Mouse (Mus musculus) embryonic facial prominence, embryonic 11.5 days (tissue): Measurements from ENCODE around the gene Mia3. TPM values are rescaled to one million over a fixed set of nuclear protein-coding genes. Genes with fewer than 3 reads are reported as not detected.
"Not testable (repeated sequence)": the region's sequence is repeated elsewhere in the genome, so short reads cannot be mapped to it uniquely, and the experiment has no call there.

Experiments
- ATAC-seq: fragments of 200-750 bp; cut with Nextera tagmentation; replicated peaks from 2 replicates; pipeline ENCODE4 v1.8.0; 2017; ENCODE audit warnings: low read depth; ENCODE audit not compliant: insufficient number of reproducible peaks, low FRiP score, low TSS enrichment
- DNase-seq: peaks from one replicate; pipeline ENCODE4 v3.0.0-alpha.2; 2015; ENCODE audit warnings: low spot score
- H3K27ac ChIP-seq: fragments of 300-500 bp; sonication (generic); replicated peaks from 2 replicates; pipeline ENCODE4 v1.5.1; 2014; ENCODE audit warnings: mild to moderate bottlenecking, low read depth, low read length, control low read depth
- H3K27me3 ChIP-seq: fragments of 300-500 bp; sonication (generic); 2 replicates; pipeline ENCODE4 v1.6.1; 2014; ENCODE audit warnings: mild to moderate bottlenecking, low read length, moderate library complexity, mixed read lengths; ENCODE audit not compliant: control insufficient read depth, insufficient read depth
- H3K36me3 ChIP-seq: fragments of 300-500 bp; sonication (generic); replicated peaks from 2 replicates; pipeline ENCODE4 v1.6.1; 2014; ENCODE audit warnings: low read depth, mild to moderate bottlenecking, low read length, moderate library complexity, mixed read lengths; ENCODE audit not compliant: control insufficient read depth, insufficient read depth
- H3K4me1 ChIP-seq: fragments of 300-500 bp; sonication (generic); 2 replicates; pipeline ENCODE4 v1.6.1; 2014; ENCODE audit warnings: low read length, mixed read lengths; ENCODE audit not compliant: control insufficient read depth, insufficient read depth
- H3K4me2 ChIP-seq: fragments of 300-500 bp; sonication (generic); 2 replicates; pipeline ENCODE4 v1.6.1; 2014; ENCODE audit warnings: low read depth, mild to moderate bottlenecking, control low read depth, low read length, moderate library complexity
- H3K4me3 ChIP-seq: fragments of 300-500 bp; sonication (generic); 2 replicates; pipeline ENCODE4 v1.5.1; 2014; ENCODE audit warnings: low read depth, low read length, control low read depth
- H3K9ac ChIP-seq: fragments of 300-500 bp; sonication (generic); replicated peaks from 2 replicates; pipeline ENCODE4 v1.6.1; 2014; ENCODE audit warnings: mild to moderate bottlenecking, control low read depth, low read length
- H3K9me3 ChIP-seq: fragments of 300-500 bp; sonication (generic); replicated peaks from 2 replicates; pipeline ENCODE4 v1.6.1; 2016; ENCODE audit warnings: mild to moderate bottlenecking, low read length, inconsistent platforms, mixed read lengths; ENCODE audit not compliant: control insufficient read depth
- WGBS: fragments of 180-500 bp; shearing (Covaris S2); extraction: QIAGEN DNeasy Blood & Tissue Kit; methylation state at CpG from one replicate; pipeline ENCODE4 v1.1.7; 2014; 5-methylcytosine and 5-hydroxymethylcytosine counted together
- polyA plus RNA-seq: library from polyadenylated mRNA; unstranded; fragments of >200 nt; fragmentation: Nextera tagmentation; extraction: Ambion mirVana; gene quantifications from 2 replicates; pipeline ENCODE4 v1.2.1, GENCODE M21; 2014

Mia3 gene
- polyA plus RNA-seq, 1 experiment from 2014 or later: 89.6 TPM

GRCm38 (mm10) chr1:183327171-183327570, 42.2 kb downstream of the Mia3 start:
- no peaks in the 10 kb centered on the region for H3K27me3 ChIP-seq
- H3K4me3 ChIP-seq: no peak overlapping the region
- peaks cover 23% of the 10 kb centered on the region for H3K36me3 ChIP-seq
- no peak overlapping the region for H3K4me2 ChIP-seq
- no peak for ATAC-seq
- no peaks in the 10 kb centered on the region for H3K4me1 ChIP-seq
- DNase-seq: no peak
- WGBS: 91% methylated on average over 8 of the region's 8 CpGs
- H3K27ac ChIP-seq: no peak overlapping the region
- H3K9ac ChIP-seq: no peak overlapping the region
- H3K9me3 ChIP-seq: no peaks in the 10 kb centered on the region

GRCm38 (mm10) chr1:183324433-183324832, 44.9 kb downstream of the Mia3 start:
- no peaks in the 10 kb centered on the region for H3K9me3 ChIP-seq
- H3K9ac ChIP-seq: no peak overlapping the region
- no peak overlapping the region for H3K4me2 ChIP-seq
- no peak overlapping the region for H3K4me3 ChIP-seq
- no peak overlapping the region for H3K27ac ChIP-seq
- peaks cover 12% of the 10 kb centered on the region for H3K36me3 ChIP-seq
- ATAC-seq (no peak), DNase-seq (no peak)
- 93% methylated on average over 6 of the region's 6 CpGs for WGBS
- no peaks in the 10 kb centered on the region for H3K4me1 ChIP-seq
- H3K27me3 ChIP-seq: no peaks in the 10 kb centered on the region

- H3K27me3 ChIP-seq: no peaks in the 10 kb centered on the region
- no peak for ATAC-seq
These were observed 45.4 kb downstream of the Mia3 start for GRCm38 (mm10) chr1:183323923-183324322.

GRCm38 (mm10) chr1:183322496-183322895, 46.9 kb downstream of the Mia3 start:
- H3K36me3 ChIP-seq: peaks cover 12% of the 10 kb centered on the region
- not testable (repeated sequence) for DNase-seq
- WGBS: 82% methylated on average over 5 of the region's 5 CpGs

More at GRCm38 (mm10) chr1:183323923-183324322, 45.4 kb downstream of the Mia3 start:
- H3K9ac ChIP-seq: no peak overlapping the region
- DNase-seq: no peak
- H3K4me1 ChIP-seq: no peaks in the 10 kb centered on the region
- WGBS: 96% methylated on average over 2 of the region's 2 CpGs
- H3K4me2 ChIP-seq: no peak overlapping the region
- H3K36me3 ChIP-seq: peaks cover 12% of the 10 kb centered on the region
- H3K9me3 ChIP-seq: no peaks in the 10 kb centered on the region
- no peak overlapping the region for H3K4me3 ChIP-seq
- H3K27ac ChIP-seq: no peak overlapping the region

GRCm38 (mm10) chr1:183320708-183321107, 48.6 kb downstream of the Mia3 start:
- Histone ChIP-seq H3K4me3 (no peak overlapping the region), H3K9me3 (no peaks in the 10 kb centered on the region), H3K4me1 (no peaks in the 10 kb centered on the region), H3K4me2 (no peak overlapping the region), H3K9ac (no peak overlapping the region), H3K36me3 (peaks cover 10% of the 10 kb centered on the region), H3K27me3 (no peaks in the 10 kb centered on the region), H3K27ac (no peak overlapping the region)
- ATAC-seq (no peak), DNase-seq (no peak)
- whole genome bisulfite sequencing: 83% methylated on average over 3 of the region's 3 CpGs

More at GRCm38 (mm10) chr1:183322496-183322895, 46.9 kb downstream of the Mia3 start:
- H3K27me3 ChIP-seq, H3K9me3 ChIP-seq, H3K4me2 ChIP-seq, H3K27ac ChIP-seq, ATAC-seq, H3K4me3 ChIP-seq, H3K9ac ChIP-seq, H3K4me1 ChIP-seq: not testable (repeated sequence)

- DNase-seq: peak; percentile 13
- Histone ChIP-seq H3K9me3 (no peaks in the 10 kb centered on the region), H3K4me3 (no peak overlapping the region), H3K27ac (no peak overlapping the region), H3K36me3 (no peaks in the 10 kb centered on the region), H3K27me3 (no peaks in the 10 kb centered on the region), H3K9ac (no peak overlapping the region), H3K4me1 (no peaks in the 10 kb centered on the region), H3K4me2 (no peak overlapping the region)
- 93% methylated on average over 2 of the region's 2 CpGs for WGBS
- ATAC-seq: no peak
These were observed 53.6 kb downstream of the Mia3 start for GRCm38 (mm10) chr1:183315783-183316182.

DNA sequence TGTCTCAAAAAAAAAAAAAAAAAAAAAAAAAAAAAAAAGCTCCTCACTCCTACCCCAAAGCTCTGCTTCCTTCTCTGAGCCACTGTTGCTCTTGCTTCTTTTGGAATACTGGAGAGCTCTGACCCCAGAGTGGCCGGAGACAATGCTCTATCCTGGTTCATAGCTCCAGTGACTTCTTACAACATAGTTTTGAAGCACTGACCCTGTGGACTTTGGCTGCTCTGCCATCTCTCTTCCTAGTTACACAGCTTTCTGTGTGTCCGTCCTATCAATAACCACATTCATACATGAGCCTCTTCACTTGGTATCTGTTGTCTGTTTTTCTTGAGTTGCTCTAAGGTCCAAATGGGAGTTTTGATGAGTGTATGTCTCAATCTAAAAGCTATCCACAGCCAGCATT, 57.3 kb downstream of the Mia3 start:
- Histone ChIP-seq H3K9me3 (no peaks in the 10 kb centered on the region), H3K4me2 (no peak overlapping the region), H3K27ac (no peak overlapping the region), H3K4me3 (no peak overlapping the region), H3K9ac (no peak overlapping the region), H3K36me3 (no peaks in the 10 kb centered on the region), H3K4me1 (no peaks in the 10 kb centered on the region), H3K27me3 (no peaks in the 10 kb centered on the region)
- DNase-seq (no peak), ATAC-seq (no peak)
- 97% methylated on average over 2 of the region's 2 CpGs for WGBS

DNA sequence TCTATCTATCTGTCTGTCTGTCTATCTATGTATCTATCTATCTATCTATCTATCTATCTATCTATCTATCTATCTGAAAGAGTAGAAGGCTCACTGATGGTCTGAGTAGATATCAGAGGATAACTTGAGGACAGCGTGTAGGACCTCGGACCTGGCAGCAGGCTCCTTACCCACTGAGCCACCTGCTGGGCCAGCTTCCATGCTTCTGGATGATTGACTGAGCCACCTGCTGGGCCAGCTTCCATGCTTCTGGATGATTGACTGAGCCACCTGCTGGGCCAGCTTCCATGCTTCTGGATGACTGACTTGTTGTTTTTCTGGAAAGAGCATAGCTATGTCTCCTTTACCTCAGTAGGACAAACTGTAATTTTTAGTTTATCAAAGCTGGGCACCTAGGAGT, 59.8 kb downstream of the Mia3 start:
- H3K9me3 ChIP-seq, ATAC-seq, H3K4me2 ChIP-seq, H3K9ac ChIP-seq, H3K4me1 ChIP-seq, DNase-seq, H3K4me3 ChIP-seq, H3K27ac ChIP-seq, H3K27me3 ChIP-seq, H3K36me3 ChIP-seq: not testable (repeated sequence)
- WGBS: 75% methylated on average over 2 of the region's 2 CpGs
